Mouse (Mus musculus): ENCODE data around the gene Cdc42bpb. TPM values are rescaled to one million over a fixed set of nuclear protein-coding genes. Genes with fewer than 3 reads are reported as not detected.

Cdc42bpb gene
- total and polyA plus RNA-seq, 3 experiments: 55.3 to 105 (median 58.5) TPM

GRCm38 (mm10) chr12:111271406-111271805 lies 106.1 kb downstream of the Cdc42bpb start:
- WGBS: 6% methylated on average over 28 of the region's 28 CpGs
- no peaks in the 10 kb centered on the region for H3K4me1 ChIP-seq (ENCODE audit: control insufficient read depth, insufficient read depth, low read length)
- peaks cover 37% of the 10 kb centered on the region for H3K27me3 ChIP-seq (ENCODE audit: control insufficient read depth, insufficient read depth, low read length)
- H3K36me3 ChIP-seq (ENCODE audit: control insufficient read depth, insufficient read depth, low read length): no peaks in the 10 kb centered on the region
- no peak overlapping the region for H3K4me3 ChIP-seq
- H3K79me2 ChIP-seq (replicated peaks; ENCODE audit: control insufficient read depth, insufficient read depth, low read length): no peaks in the 10 kb centered on the region
- TF ChIP-seq EP300 (IDR thresholded peaks at IDR 0.05; ENCODE audit: insufficient read depth, low read depth, low read length): no peak
- TF ChIP-seq CTCF (IDR thresholded peaks at IDR 0.05): no peak
- no peak for TF ChIP-seq POLR2A (IDR thresholded peaks at IDR 0.05; ENCODE audit: insufficient read depth, low read depth, low read length)
- H3K27ac ChIP-seq: no peak overlapping the region
- no peak overlapping the region for H3K9ac ChIP-seq (ENCODE audit: low read depth, low read length)
- intact Hi-C loops (cut with DNase I): loop anchor here (5.0 to 10.0 kb wide), 2 partner anchors 141 to 193 kb away; no protein-coding TSS in a partner anchor
- DNase-seq: no peak

- no peaks in the 10 kb centered on the region for H3K4me1 ChIP-seq (ENCODE audit: control insufficient read depth, insufficient read depth, low read length)
- no peak for DNase-seq
- no peaks in the 10 kb centered on the region for H3K36me3 ChIP-seq (ENCODE audit: control insufficient read depth, insufficient read depth, low read length)
- no peak within 1 kb of the TSS for H3K27ac ChIP-seq
- no peak for TF ChIP-seq EP300 (IDR thresholded peaks at IDR 0.05; ENCODE audit: insufficient read depth, low read depth, low read length)
- no peak for TF ChIP-seq POLR2A (IDR thresholded peaks at IDR 0.05; ENCODE audit: insufficient read depth, low read depth, low read length)
- no peak for TF ChIP-seq CTCF (IDR thresholded peaks at IDR 0.05)
- intact Hi-C loops (cut with DNase I): loop anchor here (5.0 to 10.0 kb wide), 2 partner anchors 142 to 194 kb away; no protein-coding TSS in a partner anchor
- no peaks in the 10 kb centered on the region for H3K79me2 ChIP-seq (replicated peaks; ENCODE audit: control insufficient read depth, insufficient read depth, low read length)
- H3K4me3 ChIP-seq: no peak within 1 kb of the TSS
- H3K9ac ChIP-seq (ENCODE audit: low read depth, low read length): no peak within 1 kb of the TSS
- H3K27me3 ChIP-seq (ENCODE audit: control insufficient read depth, insufficient read depth, low read length): peaks cover 35% of the 10 kb centered on the region
- WGBS: 24% methylated on average over 25 of the region's 25 CpGs
Observed at GRCm38 (mm10) chr12:111270629-111271277, 106.8 kb downstream of the Cdc42bpb start, which contains the start of gene Amn. Gene Amn, plus strand, starts transcription at chr12:111271095.

GRCm38 (mm10) chr12:111267673-111268325 lies 109.7 kb downstream of the Cdc42bpb start:
- no peak for DNase-seq
- no peak overlapping the region for H3K27ac ChIP-seq
- 78% methylated on average over 4 of the region's 4 CpGs for WGBS
- TF ChIP-seq CTCF (IDR thresholded peaks at IDR 0.05) (no peak), POLR2A (IDR thresholded peaks at IDR 0.05; ENCODE audit: insufficient read depth, low read depth, low read length) (no peak), EP300 (IDR thresholded peaks at IDR 0.05; ENCODE audit: insufficient read depth, low read depth, low read length) (no peak)
- no peak overlapping the region for H3K4me3 ChIP-seq
- no peak overlapping the region for H3K9ac ChIP-seq (ENCODE audit: low read depth, low read length)
- no peaks in the 10 kb centered on the region for H3K4me1 ChIP-seq (ENCODE audit: control insufficient read depth, insufficient read depth, low read length)
- intact Hi-C loops (cut with DNase I): no loop called here
- H3K27me3 ChIP-seq (ENCODE audit: control insufficient read depth, insufficient read depth, low read length): peaks cover 12% of the 10 kb centered on the region
- no peaks in the 10 kb centered on the region for H3K79me2 ChIP-seq (replicated peaks; ENCODE audit: control insufficient read depth, insufficient read depth, low read length)
- no peaks in the 10 kb centered on the region for H3K36me3 ChIP-seq (ENCODE audit: control insufficient read depth, insufficient read depth, low read length)

GRCm38 (mm10) chr12:111266592-111266991 lies 110.9 kb downstream of the Cdc42bpb start:
- no peaks in the 10 kb centered on the region for H3K79me2 ChIP-seq (replicated peaks; ENCODE audit: control insufficient read depth, insufficient read depth, low read length)
- WGBS: 92% methylated on average over 12 of the region's 12 CpGs
- H3K27ac ChIP-seq: no peak overlapping the region
- H3K36me3 ChIP-seq (ENCODE audit: control insufficient read depth, insufficient read depth, low read length): no peaks in the 10 kb centered on the region
- DNase-seq: no peak
- TF ChIP-seq POLR2A (IDR thresholded peaks at IDR 0.05; ENCODE audit: insufficient read depth, low read depth, low read length) (no peak), CTCF (IDR thresholded peaks at IDR 0.05) (no peak)
- no peak overlapping the region for H3K4me3 ChIP-seq
- H3K9ac ChIP-seq (ENCODE audit: low read depth, low read length): no peak overlapping the region
- H3K4me1 ChIP-seq (ENCODE audit: control insufficient read depth, insufficient read depth, low read length): no peaks in the 10 kb centered on the region
- intact Hi-C loops (cut with DNase I): no loop called here
- peaks cover 7% of the 10 kb centered on the region for H3K27me3 ChIP-seq (ENCODE audit: control insufficient read depth, insufficient read depth, low read length)

- no peaks in the 10 kb centered on the region for H3K27me3 ChIP-seq (ENCODE audit: control insufficient read depth, insufficient read depth, low read length)
- H3K79me2 ChIP-seq (replicated peaks; ENCODE audit: control insufficient read depth, insufficient read depth, low read length): no peaks in the 10 kb centered on the region
- H3K4me3 ChIP-seq: no peak overlapping the region
- WGBS: 84% methylated on average over 5 of the region's 5 CpGs
- no peak overlapping the region for H3K27ac ChIP-seq
- H3K9ac ChIP-seq (ENCODE audit: low read depth, low read length): no peak overlapping the region
- intact Hi-C loops (cut with DNase I): no loop called here
- DNase-seq: no peak
- H3K36me3 ChIP-seq (ENCODE audit: control insufficient read depth, insufficient read depth, low read length): no peaks in the 10 kb centered on the region
- no peaks in the 10 kb centered on the region for H3K4me1 ChIP-seq (ENCODE audit: control insufficient read depth, insufficient read depth, low read length)
- no peak for TF ChIP-seq CTCF (IDR thresholded peaks at IDR 0.05)
Observed at GRCm38 (mm10) chr12:111265212-111265611, 112.3 kb downstream of the Cdc42bpb start.

- H3K4me3 ChIP-seq: no peak overlapping the region
- H3K4me1 ChIP-seq (ENCODE audit: control insufficient read depth, insufficient read depth, low read length): no peaks in the 10 kb centered on the region
- intact Hi-C loops (cut with DNase I): no loop called here
- no peaks in the 10 kb centered on the region for H3K36me3 ChIP-seq (ENCODE audit: control insufficient read depth, insufficient read depth, low read length)
- WGBS: 95% methylated on average over 16 of the region's 16 CpGs
- no peaks in the 10 kb centered on the region for H3K79me2 ChIP-seq (replicated peaks; ENCODE audit: control insufficient read depth, insufficient read depth, low read length)
- no peak for TF ChIP-seq CTCF (IDR thresholded peaks at IDR 0.05)
- TF ChIP-seq EP300 (IDR thresholded peaks at IDR 0.05; ENCODE audit: insufficient read depth, low read depth, low read length): no peak
- no peak for TF ChIP-seq POLR2A (IDR thresholded peaks at IDR 0.05; ENCODE audit: insufficient read depth, low read depth, low read length)
- no peak overlapping the region for H3K27ac ChIP-seq
- no peak for DNase-seq
- no peaks in the 10 kb centered on the region for H3K27me3 ChIP-seq (ENCODE audit: control insufficient read depth, insufficient read depth, low read length)
- no peak overlapping the region for H3K9ac ChIP-seq (ENCODE audit: low read depth, low read length)
Observed at GRCm38 (mm10) chr12:111263650-111264049, 113.9 kb downstream of the Cdc42bpb start.

All from heart, adult 2 months (tissue).